Mouse (Mus musculus) adrenal gland, postnatal 14 days (tissue): Measurements from ENCODE around the gene Foxm1. TPM values are rescaled to one million over a fixed set of nuclear protein-coding genes. Genes with fewer than 3 reads are reported as not detected.

Source experiments
- DNase-seq: peaks from one replicate; pipeline ENCODE4 v3.0.0; 2021; ENCODE audit warnings: mixed read lengths
- long read RNA-seq, 2 experiments: library from polyadenylated mRNA; stranded (forward); transcript quantifications; one replicate each; pipeline ENCODE4 v2.0.0; 2021
- total RNA-seq: library from RNA; stranded (reverse); gene quantifications from 2 replicates; pipeline ENCODE4 v1.2.3, GENCODE M21; 2021

Foxm1 gene
- total RNA-seq: 15.0 and 16.7 TPM in 2 replicates
- long read RNA-seq, experiment 1, full-length matches to known transcripts: 5 of 18 reads
- long read RNA-seq, experiment 1, partial matches to known transcripts: 2 of 18 reads
- long read RNA-seq, experiment 1, other reads (novel, unspliced or antisense): 11 of 18 reads
- long read RNA-seq, experiment 2, full-length matches to known transcripts: 5 of 11 reads
- long read RNA-seq, experiment 2, partial matches to known transcripts: 0 of 11 reads
- long read RNA-seq, experiment 2, other reads (novel, unspliced or antisense): 6 of 11 reads

GRCm38 (mm10) chr6:128362381-128363006 is at the start of gene Foxm1, which contains the start of gene Rhno1:
Gene Foxm1 (plus strand): TSS chr6:128362967.
Gene Rhno1 (minus strand): TSS chr6:128362911.
- DNase-seq: peak; percentile 91

DNA sequence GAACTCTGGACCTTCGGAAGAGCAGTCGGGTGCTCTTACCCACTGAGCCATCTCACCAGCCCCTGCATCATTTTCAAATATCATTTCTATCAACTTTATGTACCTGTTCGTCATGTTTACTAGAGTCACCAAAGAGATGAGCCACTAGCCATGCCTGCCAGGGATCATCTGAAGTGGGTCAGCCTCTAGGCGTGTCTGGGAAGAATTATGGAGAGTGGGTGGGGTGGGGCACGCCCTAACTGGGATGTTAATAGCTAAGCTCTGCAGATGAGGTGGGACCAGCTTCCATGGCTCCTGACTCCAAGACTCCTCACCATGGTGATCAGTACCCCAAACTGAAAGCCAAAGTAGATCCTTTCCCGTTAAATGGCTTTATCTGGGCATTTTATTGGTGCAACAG is 48.0 kb upstream of the Foxm1 start:
- DNase-seq: no peak

DNA sequence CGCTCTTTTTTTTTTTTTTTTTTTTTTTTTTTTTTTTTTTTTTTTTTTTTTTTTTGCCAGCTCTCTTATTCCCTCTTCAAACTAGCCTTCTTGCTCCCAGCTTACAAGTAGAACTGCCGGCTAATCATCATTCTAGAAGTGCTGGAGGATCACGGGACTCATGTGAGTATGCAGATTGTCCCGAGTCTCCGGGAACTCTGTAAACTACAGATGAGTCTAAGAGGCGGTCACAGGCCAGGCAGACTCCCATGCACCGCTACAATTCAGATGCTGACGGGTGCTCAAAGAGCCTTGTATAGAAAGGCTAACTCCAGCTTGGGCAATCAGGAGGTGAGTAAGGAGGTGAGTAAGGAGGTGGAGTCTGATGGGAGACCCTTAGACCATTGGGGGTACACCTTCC is 47.2 kb upstream of the Foxm1 start:
- DNase-seq: no peak

DNA sequence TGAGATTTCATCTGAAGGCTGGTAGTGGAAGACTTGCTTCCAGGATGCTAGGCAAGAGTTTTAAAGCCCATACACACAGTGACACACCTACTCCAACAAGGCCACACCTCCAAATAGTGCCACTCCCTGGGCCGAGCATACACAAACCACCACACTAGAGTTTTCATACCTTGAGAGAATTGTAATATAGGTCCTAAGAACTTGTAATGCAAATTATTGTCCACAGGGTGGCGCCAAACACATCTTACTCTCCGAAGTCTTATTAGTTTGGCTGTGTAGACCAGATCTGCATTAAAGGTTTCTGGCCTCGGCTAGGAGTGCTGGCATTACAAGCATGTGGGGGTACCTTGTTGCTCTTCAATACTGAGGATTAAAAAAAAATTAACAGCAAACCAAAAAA is 44.5 kb upstream of the Foxm1 start:
- peak; percentile 75 for DNase-seq

DNA sequence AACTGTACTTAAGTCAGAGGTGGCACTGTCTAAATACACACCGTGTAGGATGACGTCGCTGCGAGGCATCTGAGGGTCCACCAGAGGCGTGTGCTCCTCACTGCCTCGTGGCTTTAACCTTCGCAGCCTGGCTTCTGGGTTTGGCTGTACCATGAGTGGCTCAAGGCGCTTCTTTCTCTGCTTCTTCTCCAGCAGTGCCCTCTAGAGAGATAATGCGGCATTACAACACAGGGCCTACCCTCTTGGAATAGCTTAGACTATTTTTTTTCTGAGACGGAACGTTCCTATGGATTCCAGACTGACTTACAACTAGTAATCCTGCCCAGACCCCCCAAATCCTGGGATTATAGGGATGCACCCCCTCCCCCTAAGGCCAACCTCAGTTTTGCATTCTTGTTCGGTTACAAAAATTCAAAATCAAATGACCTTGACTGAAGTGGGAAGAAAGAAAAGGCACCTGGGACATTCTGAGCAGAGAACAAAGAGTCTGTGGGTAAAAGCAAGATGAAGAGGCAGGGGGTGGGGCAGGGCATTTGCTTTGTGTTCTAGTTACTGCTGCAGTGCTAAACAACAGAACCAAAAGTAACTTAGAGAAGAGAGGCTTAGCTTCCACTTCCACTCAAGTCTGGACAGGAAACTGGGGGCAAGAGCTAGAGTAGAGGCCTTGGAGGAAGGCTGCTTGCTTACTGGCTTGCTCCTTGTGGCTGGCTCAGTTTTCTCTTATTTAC is 28.2 kb upstream of the Foxm1 start:
- peak; percentile 82 for DNase-seq

- DNase-seq: no peak
Observed at GRCm38 (mm10) chr6:128337467-128337866, 25.3 kb upstream of the Foxm1 start.

- DNase-seq: no peak
Observed at GRCm38 (mm10) chr6:128338876-128339275, 23.9 kb upstream of the Foxm1 start.

GRCm38 (mm10) chr6:128341956-128342723 is 20.6 kb upstream of the Foxm1 start:
- DNase-seq: no peak

- no peak for DNase-seq
Observed at GRCm38 (mm10) chr6:128345623-128346022, 17.1 kb upstream of the Foxm1 start.

DNA sequence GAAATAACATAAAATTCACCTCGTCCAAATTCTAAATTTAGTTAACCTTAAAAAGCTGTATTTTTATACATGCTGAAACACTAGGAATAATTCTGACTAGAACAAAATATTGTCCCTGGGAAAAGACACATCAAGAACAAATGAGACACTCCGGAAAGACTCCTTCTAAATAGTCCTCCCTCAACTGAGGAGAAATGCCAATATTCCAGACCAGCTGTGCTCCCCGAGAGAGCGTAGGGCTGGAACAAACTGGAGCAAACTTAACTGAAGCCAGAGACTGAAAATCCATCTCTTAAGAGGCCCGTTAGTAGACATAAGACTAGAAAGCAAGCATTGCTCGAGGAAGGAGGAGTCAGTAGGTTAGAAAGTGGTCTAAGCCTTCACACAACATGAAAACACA is 16.0 kb upstream of the Foxm1 start:
- DNase-seq: no peak

- DNase-seq: no peak
Observed at GRCm38 (mm10) chr6:128349711-128350110, 13.1 kb upstream of the Foxm1 start.

DNA sequence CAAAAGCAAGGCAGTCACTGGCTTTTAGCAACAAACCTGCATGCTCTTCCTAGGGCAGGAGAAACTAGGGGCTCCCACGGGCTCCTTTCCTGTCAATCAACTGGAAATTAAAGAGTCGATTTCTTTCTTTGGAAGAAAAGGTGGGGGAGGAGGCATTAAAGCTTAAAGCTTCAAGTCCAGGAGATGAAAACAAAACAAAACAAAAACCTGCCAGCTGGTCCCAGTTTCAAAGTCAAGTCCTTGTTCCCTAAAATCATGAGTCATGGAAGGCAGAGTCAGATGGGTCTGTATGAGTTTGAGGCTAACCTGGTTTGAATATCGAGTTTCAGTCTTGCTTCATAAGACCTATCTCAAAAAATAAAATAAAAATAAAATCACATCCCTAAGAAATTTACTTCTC is 8.6 kb upstream of the Foxm1 start:
- no peak for DNase-seq

DNA sequence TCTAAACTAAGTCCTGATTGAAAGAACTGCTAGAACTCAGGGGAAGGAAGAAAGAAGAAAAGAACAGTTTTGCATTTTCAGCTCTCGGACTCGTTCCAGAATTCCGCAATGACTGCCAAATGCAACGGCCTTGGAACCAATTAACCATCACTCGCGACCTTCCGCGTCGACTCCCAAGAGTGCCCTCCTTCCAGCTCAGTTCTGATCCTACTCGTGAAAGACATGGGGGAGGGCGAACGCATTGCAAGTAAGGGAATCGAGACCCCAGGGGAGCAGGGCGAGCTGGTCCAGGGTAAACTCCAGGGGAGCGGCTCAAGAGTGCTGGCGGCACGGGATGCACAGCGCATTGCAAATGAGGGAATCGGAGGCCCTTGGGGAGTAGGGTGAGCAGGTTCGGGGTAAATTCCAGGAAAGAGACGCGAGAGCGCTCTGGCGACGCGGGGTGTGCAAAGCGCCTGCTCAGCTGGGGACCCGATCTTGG is 7.5 kb upstream of the Foxm1 start:
- DNase-seq: peak; percentile 79

GRCm38 (mm10) chr6:128355726-128356416 is 6.9 kb upstream of the Foxm1 start, which contains the start of gene Tulp3:
Gene Tulp3 (minus strand): TSS chr6:128355851.
- DNase-seq: peak; percentile 99

DNA sequence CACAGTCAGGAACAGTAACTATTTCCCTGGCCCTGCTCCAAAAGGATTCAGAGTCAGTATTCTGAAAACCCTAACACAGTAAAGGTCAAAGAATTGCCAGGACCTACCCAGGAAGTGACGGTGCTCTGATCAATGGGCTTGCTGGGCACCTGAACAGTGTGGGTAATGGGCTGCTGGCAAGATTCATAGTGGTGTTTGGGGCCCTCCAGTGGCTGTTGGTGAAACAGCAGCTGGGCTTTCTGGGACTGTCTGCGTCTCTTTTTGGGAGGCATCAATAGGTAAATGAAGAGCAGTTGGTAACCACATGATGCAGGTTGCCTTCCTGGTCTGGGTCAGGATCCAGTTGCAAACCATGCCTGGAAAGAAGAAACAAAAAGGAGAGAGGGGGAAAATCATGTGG is 3.8 kb upstream of the Foxm1 start:
- peak; percentile 77 for DNase-seq

DNA sequence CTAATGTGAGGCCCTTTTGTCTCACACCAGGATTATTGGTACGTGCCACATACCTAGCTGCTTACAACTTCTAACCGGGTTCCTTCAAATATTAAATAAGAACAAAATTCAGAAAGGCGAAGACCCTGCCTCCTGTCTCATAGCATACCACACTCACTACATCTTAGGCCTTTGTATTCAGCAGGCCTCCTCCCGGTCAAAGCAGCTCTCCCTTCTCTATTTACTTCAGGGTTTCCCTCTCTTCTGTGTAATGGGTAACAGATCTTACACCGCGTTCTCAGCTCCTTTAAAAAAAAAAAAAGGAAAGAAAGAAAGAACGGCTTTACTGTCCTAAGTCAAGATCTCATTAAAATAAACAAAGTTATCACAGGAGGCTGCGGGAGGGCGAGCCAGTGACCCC is 866 bp upstream of the Foxm1 start:
- DNase-seq: no peak

- peak; percentile 46 for DNase-seq
Observed at GRCm38 (mm10) chr6:128363007-128363825, 449 bp downstream of the Foxm1 start.

DNA sequence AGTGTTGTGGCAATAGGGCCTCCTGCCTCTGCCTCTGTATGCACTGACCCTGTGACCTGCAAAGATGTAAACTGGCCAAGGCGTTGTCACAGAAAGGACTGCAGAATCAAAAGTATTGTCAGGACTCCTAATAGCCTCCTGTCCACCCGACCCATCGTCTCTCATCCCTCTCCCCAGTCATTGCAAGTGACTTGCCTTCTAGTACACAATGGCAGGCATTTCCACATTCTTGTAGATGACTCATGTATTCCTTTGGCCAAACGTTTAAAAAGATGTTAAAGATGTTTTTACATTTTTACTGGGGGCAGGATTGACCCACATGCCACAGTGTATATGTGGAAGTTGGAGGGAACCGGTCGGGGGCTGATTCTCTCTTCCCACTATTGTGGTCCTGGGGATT is 2.0 kb downstream of the Foxm1 start:
- DNase-seq: no peak

DNA sequence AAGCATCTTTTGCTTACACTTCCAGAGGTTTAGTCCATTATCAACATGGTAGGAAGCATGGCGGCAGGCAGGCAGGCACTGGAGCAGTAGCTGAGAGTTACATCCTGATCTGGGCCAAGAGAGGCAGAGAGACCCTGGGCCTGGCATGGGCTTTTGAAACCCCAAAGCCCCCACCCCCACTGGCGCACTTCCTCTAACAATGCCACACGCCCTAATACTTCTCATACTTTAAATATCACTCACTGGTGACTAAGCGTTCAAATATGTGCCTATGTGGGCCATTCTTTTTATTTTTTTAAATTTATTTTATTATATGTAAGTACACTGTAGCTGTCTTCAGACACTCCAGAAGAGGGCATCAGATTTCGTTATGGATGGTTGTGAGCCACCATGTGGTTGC is 3.7 kb downstream of the Foxm1 start:
- no peak for DNase-seq

DNA sequence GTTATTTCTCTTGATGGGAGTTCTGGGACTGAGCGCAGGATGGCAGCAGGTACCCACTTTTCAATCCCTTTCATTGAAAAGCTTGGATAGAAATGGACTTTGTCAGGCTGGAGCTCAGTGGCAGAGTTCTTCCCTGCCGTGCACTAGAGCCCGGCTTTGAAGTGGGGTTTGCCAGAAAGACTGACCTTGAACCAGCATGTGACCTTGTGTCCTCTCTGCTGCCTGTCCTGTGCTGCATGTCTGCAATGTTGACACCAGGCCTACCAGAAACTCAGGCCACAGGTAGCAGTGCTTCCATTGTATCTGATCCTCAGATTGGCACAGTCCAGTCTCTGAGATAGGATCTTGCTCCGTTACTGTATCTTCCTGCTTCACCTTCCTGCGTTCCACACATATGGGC is 7.3 kb downstream of the Foxm1 start:
- no peak for DNase-seq

- DNase-seq: no peak
Observed at GRCm38 (mm10) chr6:128375192-128375591, 12.4 kb downstream of the Foxm1 start, which contains the start of the genes Tex52 and Gm44596. Gene Tex52 (plus strand): TSS chr6:128375456. Gene Gm44596 (plus strand): TSS chr6:128375503.
